Mouse (Mus musculus) frontal cortex, postnatal 10 days (tissue): ENCODE measurements around the gene Srms.

Experiments
- DNase-seq, 2 experiments: peaks; one replicate each; pipeline ENCODE4 v3.0.0; 2022; ENCODE audit warnings: low spot score in 2 of 2, mixed read lengths in 1 of 2

Srms gene

GRCm38 (mm10) chr2:181213021-181213445, at the start of gene Srms:
Srms (minus strand) TSS chr2:181213185.
- DNase-seq, result no peak

- no peak for DNase-seq
These were observed 40.3 kb upstream of the Srms start for GRCm38 (mm10) chr2:181253248-181253647.

DNA sequence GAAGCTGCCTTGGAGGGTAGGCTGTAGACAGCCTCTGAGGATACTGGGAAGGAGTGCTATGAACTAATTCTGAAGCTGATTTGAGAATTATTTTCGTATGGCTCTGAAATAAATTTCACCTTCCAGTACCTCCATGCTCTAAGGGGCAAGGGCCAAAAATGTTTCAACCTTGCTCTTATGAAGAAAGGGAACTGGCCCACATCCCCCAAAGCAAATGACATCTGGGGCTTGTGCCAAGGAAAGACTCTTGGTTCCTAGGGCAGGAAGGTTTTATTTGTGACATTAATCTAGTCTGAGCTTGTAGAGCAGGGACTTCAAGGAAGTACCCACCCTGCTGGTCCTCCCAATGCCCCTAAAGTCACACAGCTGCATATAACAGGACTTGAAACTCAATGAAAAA, 38.9 kb upstream of the Srms start:
- no peak for DNase-seq

DNA sequence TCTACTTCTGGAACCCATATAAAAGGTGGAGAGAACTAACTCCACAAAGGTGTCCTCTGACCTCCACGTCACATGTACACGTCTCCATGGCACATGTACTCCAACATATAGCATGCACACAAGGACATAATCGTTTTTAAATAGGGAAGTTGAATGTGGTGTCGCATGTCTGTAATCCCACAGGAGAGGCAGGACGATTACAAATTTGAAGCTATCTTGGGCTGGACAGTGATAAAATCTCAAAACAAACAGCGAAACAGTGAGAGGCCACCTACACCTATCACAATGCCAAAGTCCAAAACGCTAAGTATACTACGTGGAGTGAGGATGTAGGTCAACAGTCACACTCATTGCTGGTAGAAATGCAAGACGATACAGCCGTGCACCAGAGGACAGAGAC, 36.2 kb upstream of the Srms start:
- no peak for DNase-seq

GRCm38 (mm10) chr2:181245031-181245430, 32.0 kb upstream of the Srms start:
- DNase-seq, result no peak

GRCm38 (mm10) chr2:181243706-181244394, 30.9 kb upstream of the Srms start:
- no peak for DNase-seq

DNA sequence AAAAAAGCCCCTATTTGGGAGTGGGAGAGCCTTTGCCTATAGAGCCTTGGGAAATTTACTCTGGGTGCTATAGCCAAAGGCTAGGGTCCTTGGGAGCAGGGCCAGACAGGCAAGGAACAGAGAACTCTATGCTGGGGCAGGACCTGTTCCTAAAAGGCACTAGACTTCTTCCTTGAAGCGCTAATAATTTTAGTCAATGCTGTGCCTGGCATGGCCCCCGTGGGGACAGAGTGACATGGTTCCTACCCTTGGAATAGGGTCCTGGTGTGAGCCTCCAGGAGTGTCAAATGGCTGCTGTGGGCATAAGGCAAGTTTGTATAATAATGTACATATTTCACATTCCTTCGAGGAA, 29.3 kb upstream of the Srms start:
- DNase-seq, result no peak

DNA sequence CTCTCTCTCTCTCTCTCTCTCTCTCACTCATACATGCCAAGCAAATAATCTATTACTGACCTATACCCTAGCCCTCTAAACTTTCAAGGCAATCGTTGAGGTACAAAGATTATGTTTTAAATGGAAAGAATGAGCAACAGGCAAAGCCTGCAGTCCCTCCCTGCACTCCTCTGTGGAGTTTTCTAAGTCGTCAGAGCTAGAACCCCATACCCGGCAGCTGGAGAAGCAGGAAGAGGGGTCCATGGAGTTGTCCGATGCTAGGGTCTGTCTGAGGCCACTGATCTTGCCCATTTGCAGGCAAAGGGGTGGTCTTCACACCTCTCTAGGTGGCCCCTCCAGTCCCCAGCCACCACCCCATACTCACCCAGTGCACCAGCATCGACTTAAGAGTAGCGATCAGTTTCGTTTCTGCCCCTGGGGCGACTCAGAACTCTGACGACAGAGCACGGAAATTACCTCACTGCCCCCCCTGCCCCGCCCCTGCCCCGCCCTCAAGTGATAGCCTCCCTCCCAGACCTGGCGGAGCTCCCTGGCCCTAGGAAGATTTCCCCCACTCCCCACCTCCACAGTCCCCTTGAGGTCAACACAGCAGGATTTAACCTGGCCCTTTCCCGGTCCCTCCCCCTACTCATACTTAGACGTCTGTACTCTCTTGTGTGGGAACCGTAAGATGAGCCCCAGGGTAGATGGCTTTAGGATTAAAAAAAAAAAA, 28.8 kb upstream of the Srms start, which contains the start of gene Helz2:
Gene Helz2 (minus strand): TSS at position 426 of the 712 bp plus-strand sequence.
- DNase-seq, result no peak

- no peak for DNase-seq
These were observed 27.9 kb upstream of the Srms start for GRCm38 (mm10) chr2:181240806-181241440.

DNA sequence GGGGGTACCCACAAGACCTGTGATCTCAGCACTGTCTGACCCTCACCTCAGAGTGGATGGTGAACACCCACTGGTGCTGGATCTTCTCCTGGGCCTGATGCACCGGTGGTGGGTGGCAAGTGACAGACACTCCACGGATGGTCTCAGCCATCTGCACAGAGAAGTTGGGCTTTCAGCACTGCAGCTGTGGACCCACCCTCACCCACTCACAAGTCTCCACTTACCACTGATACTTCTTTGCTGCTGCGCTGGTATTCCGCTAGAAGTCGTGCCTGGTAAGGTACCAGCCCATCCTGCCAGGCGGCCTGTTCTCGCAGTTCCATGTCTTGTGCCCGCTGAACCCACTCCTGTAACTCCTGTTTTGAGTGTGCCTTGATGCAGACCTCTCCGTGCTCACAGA, 26.3 kb upstream of the Srms start:
- no peak for DNase-seq

DNA sequence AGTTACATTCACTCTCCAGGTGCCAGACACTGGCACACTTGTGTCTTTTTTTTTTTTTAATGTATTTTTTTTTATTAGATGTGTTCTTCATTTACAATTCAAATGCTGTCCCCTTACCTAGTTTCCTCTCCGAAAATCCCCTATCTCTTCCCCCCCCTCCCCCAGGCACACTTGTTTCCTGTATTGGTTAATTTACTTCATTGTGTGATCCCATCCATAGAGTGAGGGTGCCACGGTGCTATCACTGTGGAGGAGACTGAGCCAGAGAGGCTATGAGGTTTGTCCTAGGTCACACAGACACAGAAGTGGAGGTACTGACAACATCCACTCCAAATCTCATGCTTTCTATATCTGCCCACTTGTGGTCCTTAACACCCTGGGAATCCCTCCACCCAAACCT, 25.9 kb upstream of the Srms start:
- DNase-seq, result no peak

GRCm38 (mm10) chr2:181238091-181238610, 25.2 kb upstream of the Srms start:
- no peak for DNase-seq

DNA sequence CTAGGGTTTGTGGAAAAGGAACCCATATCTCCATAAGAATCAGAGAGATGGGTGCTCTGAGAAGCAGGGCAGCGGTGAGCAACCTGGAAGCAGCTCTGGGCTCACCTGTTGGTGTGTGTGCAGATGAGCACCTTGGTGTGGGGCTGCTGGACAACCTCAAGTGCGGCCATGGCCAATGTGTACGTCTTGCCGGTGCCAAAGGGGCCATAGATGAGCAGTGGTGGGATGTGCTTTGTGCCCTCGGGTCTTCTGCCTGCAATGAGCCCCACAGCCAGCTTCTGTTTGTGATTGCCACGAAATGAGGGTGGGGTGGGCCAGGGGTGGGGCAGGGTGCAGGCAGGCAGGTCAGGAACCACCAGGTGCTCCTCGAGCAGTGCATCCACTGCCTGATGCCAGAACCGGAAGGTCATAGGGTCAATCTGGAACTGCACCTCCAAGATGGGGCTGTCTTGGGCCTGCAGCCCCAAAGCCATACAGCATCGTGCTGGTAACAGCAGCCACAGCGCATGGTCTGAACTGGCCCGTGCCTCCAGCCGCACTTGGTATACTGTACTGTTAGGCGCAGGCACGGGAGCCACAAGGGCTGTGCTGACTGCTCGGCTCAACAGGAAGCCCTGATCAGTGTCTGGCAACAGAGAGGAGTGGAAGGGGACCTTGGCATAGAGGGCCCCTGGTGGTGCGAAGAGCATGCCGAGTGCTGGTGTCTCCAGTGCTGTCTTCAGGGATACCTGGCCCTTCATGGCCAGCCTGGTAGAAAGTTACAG, 24.4 kb upstream of the Srms start:
- DNase-seq, result no peak

- DNase-seq, result no peak
These were observed 22.9 kb upstream of the Srms start for GRCm38 (mm10) chr2:181235681-181236566.

GRCm38 (mm10) chr2:181234680-181235079, 21.7 kb upstream of the Srms start:
- no peak for DNase-seq

DNA sequence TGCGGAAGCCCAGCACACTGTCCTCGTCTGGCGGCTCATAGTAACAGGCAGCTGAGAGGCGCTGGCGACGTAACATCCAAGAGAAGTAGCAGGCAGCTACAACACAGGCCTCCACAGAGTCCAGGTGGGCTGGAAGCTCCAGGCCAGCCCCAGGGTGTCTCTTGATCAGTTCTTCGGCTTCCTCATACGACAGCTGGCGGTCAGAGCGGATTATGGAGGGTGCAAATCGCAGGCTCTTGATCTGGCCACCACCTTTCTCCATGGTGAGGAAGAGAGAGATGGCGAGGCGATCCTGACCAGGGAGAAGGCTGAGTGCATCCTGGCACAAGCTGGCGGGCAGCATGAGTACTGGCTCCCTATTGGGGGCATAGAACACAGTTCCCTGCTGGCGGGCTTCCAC, 20.5 kb upstream of the Srms start:
- DNase-seq, result no peak

DNA sequence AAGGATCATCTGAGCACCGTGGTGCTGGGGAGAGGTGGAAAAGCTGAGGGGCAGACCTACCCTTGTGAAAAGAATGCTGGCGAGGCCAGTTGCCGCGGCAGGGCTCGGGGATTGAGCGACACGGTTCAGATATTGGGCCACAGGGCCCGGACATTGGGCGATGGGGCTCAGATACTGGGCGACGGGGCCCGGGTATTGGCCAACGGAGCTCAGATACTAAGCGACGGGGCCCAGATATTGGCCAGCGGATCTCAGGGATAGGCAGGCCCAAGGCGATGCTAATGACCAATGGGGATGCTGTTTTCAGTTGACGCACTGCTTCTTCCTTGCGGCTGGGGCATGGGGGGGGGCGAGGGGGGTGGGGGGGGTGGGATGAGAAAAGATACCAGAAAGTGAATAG, 18.2 kb upstream of the Srms start:
- no peak for DNase-seq

DNA sequence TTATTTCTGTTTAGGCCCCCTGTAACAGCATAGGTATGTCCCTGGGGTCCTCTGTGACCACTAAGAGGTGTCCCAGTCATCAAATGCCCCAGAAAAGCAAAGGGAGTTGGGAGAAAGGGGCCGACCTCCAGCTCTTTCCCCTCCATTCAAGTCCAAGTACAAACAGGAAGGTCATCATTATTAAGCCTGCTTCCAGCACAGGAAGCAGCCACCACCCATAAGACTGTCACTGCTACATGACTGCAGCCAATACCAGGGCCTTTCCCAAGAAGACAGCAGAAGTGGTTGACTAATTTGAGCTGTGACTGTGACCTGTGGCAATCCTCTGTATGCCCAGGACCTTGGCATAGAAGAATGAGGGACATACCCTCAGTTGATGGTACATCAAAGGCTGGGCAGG, 15.3 kb upstream of the Srms start:
- DNase-seq, result no peak

DNA sequence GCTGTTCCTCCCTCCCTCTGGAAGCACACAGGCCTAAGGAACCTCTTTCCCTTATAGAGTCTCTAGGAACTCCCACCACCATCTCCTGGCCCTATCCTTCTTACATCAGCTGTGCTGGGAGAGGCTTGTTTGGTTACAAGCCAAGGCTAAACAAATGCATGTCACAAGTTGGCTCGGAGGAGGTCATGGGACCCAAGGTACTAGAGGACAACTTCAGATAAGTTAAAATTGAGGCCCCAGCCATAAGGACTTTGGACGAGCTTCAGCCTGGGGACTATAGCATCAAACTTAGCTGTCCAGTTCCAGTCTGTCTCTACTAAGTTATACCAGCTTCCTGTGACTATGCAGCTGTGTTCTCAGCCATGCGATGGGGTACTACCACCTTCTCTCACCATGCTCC, 14.1 kb upstream of the Srms start:
- DNase-seq, result no peak

DNA sequence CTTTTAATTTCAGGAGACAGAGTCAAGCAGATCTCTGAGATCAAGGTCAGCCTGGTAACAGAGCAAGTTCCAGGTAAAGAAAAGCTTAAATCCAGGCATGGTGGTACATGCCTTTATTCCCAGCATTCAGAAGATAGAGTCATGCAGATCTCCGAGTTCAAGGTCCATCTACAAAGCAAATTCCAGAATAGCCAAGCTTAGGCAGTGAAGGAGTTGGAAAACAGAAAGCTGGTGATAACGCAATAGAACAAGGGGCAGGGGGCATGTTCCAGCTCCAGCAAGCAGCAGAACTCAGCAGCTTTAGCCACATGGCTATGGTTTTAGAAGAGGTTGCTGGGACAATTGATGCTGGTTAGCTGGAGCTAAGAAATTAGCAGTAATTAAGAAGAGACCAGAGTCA, 12.0 kb upstream of the Srms start:
- no peak for DNase-seq

DNA sequence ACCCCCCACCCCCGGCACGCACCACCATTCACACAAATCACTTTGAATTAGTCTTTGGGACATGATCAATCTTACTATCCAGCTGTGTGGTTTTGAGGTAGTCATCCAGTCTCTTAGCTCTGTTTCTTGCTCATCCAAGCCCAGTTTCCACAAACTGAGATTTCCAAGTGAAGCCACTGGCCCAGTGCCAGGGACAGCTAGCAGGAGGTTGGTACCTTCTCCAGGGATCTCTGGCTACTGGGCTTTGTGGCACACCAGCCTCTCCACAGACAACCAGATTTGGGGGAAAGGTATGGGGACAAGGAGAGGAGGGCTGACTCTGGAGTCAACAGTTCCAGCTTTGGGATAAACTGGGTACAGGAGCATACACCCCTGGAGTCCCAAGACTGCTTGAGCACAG, 7.4 kb upstream of the Srms start:
- no peak for DNase-seq
